Mouse (Mus musculus): ENCODE data around the gene Fam129a.
A peak's percentile ranks its signal among the peaks of the same experiment; 100 is the strongest.

Gene Fam129a

GRCm38 (mm10) chr1:151632567-151633356 lies 61.8 kb downstream of the Fam129a start:
- TF ChIP-seq POU5F1 (IDR thresholded peaks at IDR 0.05; ENCODE audit: borderline replicate concordance, low read length): no peak
- TF ChIP-seq CTCF (conservative IDR thresholded peaks at IDR 0.05; ENCODE audit: low read length): peak; percentile 71
- no peaks in the 10 kb centered on the region for H3K4me1 ChIP-seq (replicated peaks; ENCODE audit: low read depth, low read length)
- no peaks in the 10 kb centered on the region for H3K36me3 ChIP-seq (ENCODE audit: insufficient read depth, low read length)
- H3K27me3 ChIP-seq (ENCODE audit: insufficient read depth, low read length): no peaks in the 10 kb centered on the region
- H3K4me3 ChIP-seq (replicated peaks; ENCODE audit: low read length): no peak overlapping the region
- 0 out of 2 replicates have a peak, but pooled peaks cover 2% of the 10 kb centered on the region for H3K9me3 ChIP-seq (ENCODE audit: low read length)

- H3K27me3 ChIP-seq (ENCODE audit: insufficient read depth, low read length): no peaks in the 10 kb centered on the region
- no peaks in the 10 kb centered on the region for H3K4me1 ChIP-seq (replicated peaks; ENCODE audit: low read depth, low read length)
- no peak for TF ChIP-seq CTCF (conservative IDR thresholded peaks at IDR 0.05; ENCODE audit: low read length)
- TF ChIP-seq POU5F1 (IDR thresholded peaks at IDR 0.05; ENCODE audit: borderline replicate concordance, low read length): no peak
- TF ChIP-seq NANOG (IDR thresholded peaks at IDR 0.05; ENCODE audit: borderline replicate concordance, low read length): no peak
- H3K4me3 ChIP-seq (replicated peaks; ENCODE audit: low read length): no peak overlapping the region
- no peaks in the 10 kb centered on the region for H3K36me3 ChIP-seq (ENCODE audit: insufficient read depth, low read length)
- H3K9me3 ChIP-seq (ENCODE audit: low read length): peaks cover 11% of the 10 kb centered on the region; the same call in 1 of the 2 replicates
Observed at GRCm38 (mm10) chr1:151636637-151637036, 65.7 kb downstream of the Fam129a start.

- Histone ChIP-seq H3K4me1 (replicated peaks; ENCODE audit: low read depth, low read length) (no peaks in the 10 kb centered on the region), H3K9me3 (ENCODE audit: low read length) (peaks cover 9% of the 10 kb centered on the region; the same call in 1 of the 2 replicates), H3K36me3 (ENCODE audit: insufficient read depth, low read length) (no peaks in the 10 kb centered on the region), H3K4me3 (replicated peaks; ENCODE audit: low read length) (no peak overlapping the region), H3K27me3 (ENCODE audit: insufficient read depth, low read length) (no peaks in the 10 kb centered on the region)
- TF ChIP-seq NANOG (IDR thresholded peaks at IDR 0.05; ENCODE audit: borderline replicate concordance, low read length): no peak
- TF ChIP-seq CTCF (conservative IDR thresholded peaks at IDR 0.05; ENCODE audit: low read length): no peak
- no peak for TF ChIP-seq POU5F1 (IDR thresholded peaks at IDR 0.05; ENCODE audit: borderline replicate concordance, low read length)
Observed at GRCm38 (mm10) chr1:151637351-151637922, 66.5 kb downstream of the Fam129a start.

- Histone ChIP-seq H3K9me3 (ENCODE audit: low read length) (peaks cover 9% of the 10 kb centered on the region; the same call in 1 of the 2 replicates), H3K4me1 (replicated peaks; ENCODE audit: low read depth, low read length) (no peaks in the 10 kb centered on the region), H3K36me3 (ENCODE audit: insufficient read depth, low read length) (no peaks in the 10 kb centered on the region), H3K4me3 (replicated peaks; ENCODE audit: low read length) (no peak overlapping the region), H3K27me3 (ENCODE audit: insufficient read depth, low read length) (no peaks in the 10 kb centered on the region)
- TF ChIP-seq NANOG (IDR thresholded peaks at IDR 0.05; ENCODE audit: borderline replicate concordance, low read length) (no peak), CTCF (conservative IDR thresholded peaks at IDR 0.05; ENCODE audit: low read length) (no peak), POU5F1 (IDR thresholded peaks at IDR 0.05; ENCODE audit: borderline replicate concordance, low read length) (no peak)
Observed at GRCm38 (mm10) chr1:151638357-151638756, 67.4 kb downstream of the Fam129a start.

DNA sequence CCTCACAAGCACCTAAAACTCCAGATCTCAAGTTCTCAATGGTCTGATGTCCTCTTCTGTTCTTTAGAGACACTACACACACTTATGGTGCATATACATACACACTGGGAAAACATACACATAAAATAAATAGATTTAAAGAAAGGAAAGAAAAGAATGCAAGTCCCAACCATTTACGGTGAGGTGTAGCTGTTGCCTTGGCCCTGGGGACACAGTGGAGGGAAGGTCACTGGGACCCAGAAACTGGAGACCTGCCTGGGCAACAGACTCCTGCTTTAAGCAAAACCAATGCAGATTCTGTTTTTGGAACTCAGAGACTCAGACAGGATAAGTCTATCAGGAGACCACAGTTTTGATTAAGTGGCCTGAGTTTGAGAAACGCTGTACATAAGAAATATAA lies 67.8 kb downstream of the Fam129a start:
- H3K4me3 ChIP-seq (replicated peaks; ENCODE audit: low read length): no peak overlapping the region
- no peaks in the 10 kb centered on the region for H3K4me1 ChIP-seq (replicated peaks; ENCODE audit: low read depth, low read length)
- H3K36me3 ChIP-seq (ENCODE audit: insufficient read depth, low read length): no peaks in the 10 kb centered on the region
- no peaks in the 10 kb centered on the region for H3K27me3 ChIP-seq (ENCODE audit: insufficient read depth, low read length)
- TF ChIP-seq NANOG (IDR thresholded peaks at IDR 0.05; ENCODE audit: borderline replicate concordance, low read length): no peak
- no peak for TF ChIP-seq POU5F1 (IDR thresholded peaks at IDR 0.05; ENCODE audit: borderline replicate concordance, low read length)
- no peak for TF ChIP-seq CTCF (conservative IDR thresholded peaks at IDR 0.05; ENCODE audit: low read length)
- H3K9me3 ChIP-seq (ENCODE audit: low read length): peaks cover 9% of the 10 kb centered on the region; the same call in 1 of the 2 replicates

- Histone ChIP-seq H3K4me3 (replicated peaks; ENCODE audit: low read length) (no peak overlapping the region), H3K36me3 (ENCODE audit: insufficient read depth, low read length) (no peaks in the 10 kb centered on the region), H3K27me3 (ENCODE audit: insufficient read depth, low read length) (no peaks in the 10 kb centered on the region), H3K4me1 (replicated peaks; ENCODE audit: low read depth, low read length) (no peaks in the 10 kb centered on the region), H3K9me3 (ENCODE audit: low read length) (no peaks in the 10 kb centered on the region)
- no peak for TF ChIP-seq POU5F1 (IDR thresholded peaks at IDR 0.05; ENCODE audit: borderline replicate concordance, low read length)
- no peak for TF ChIP-seq NANOG (IDR thresholded peaks at IDR 0.05; ENCODE audit: borderline replicate concordance, low read length)
- TF ChIP-seq CTCF (conservative IDR thresholded peaks at IDR 0.05; ENCODE audit: low read length): no peak
Observed at GRCm38 (mm10) chr1:151646380-151646779, 75.4 kb downstream of the Fam129a start.

DNA sequence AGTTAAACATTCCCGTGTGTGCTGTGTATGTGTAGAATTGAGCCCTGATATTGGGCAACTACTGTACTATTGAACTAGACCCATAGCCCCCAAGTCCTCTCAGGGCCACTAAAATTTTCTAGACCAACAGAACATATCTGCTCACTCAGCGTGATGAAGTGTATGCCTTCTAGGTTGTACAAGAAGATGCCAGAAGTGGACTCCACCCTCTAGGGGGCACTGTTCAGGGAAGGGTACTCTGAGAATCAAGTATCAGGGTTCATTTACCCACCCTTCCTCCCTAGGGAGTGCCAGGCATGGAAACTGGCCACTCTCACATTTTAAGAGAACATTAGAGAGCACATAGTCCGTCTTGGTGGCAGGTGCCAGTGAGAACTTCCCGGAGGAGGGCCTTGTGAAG lies 77.1 kb downstream of the Fam129a start:
- H3K4me3 ChIP-seq (replicated peaks; ENCODE audit: low read length): no peak overlapping the region
- no peaks in the 10 kb centered on the region for H3K4me1 ChIP-seq (replicated peaks; ENCODE audit: low read depth, low read length)
- peak; percentile 45 for TF ChIP-seq CTCF (conservative IDR thresholded peaks at IDR 0.05; ENCODE audit: low read length)
- no peak for TF ChIP-seq POU5F1 (IDR thresholded peaks at IDR 0.05; ENCODE audit: borderline replicate concordance, low read length)
- H3K27me3 ChIP-seq (ENCODE audit: insufficient read depth, low read length): no peaks in the 10 kb centered on the region
- no peaks in the 10 kb centered on the region for H3K36me3 ChIP-seq (ENCODE audit: insufficient read depth, low read length)
- no peaks in the 10 kb centered on the region for H3K9me3 ChIP-seq (ENCODE audit: low read length)

- peaks cover 5% of the 10 kb centered on the region for H3K4me1 ChIP-seq (replicated peaks; ENCODE audit: low read depth, low read length)
- TF ChIP-seq NANOG (IDR thresholded peaks at IDR 0.05; ENCODE audit: borderline replicate concordance, low read length): no peak
- TF ChIP-seq CTCF (conservative IDR thresholded peaks at IDR 0.05; ENCODE audit: low read length): no peak
- no peak for TF ChIP-seq POU5F1 (IDR thresholded peaks at IDR 0.05; ENCODE audit: borderline replicate concordance, low read length)
- no peaks in the 10 kb centered on the region for H3K9me3 ChIP-seq (ENCODE audit: low read length)
- no peak overlapping the region for H3K4me3 ChIP-seq (replicated peaks; ENCODE audit: low read length)
- H3K36me3 ChIP-seq (ENCODE audit: insufficient read depth, low read length): no peaks in the 10 kb centered on the region
- H3K27me3 ChIP-seq (ENCODE audit: insufficient read depth, low read length): no peaks in the 10 kb centered on the region
Observed at GRCm38 (mm10) chr1:151657042-151657605, 86.1 kb downstream of the Fam129a start.

All from E14TG2a.4 (cell line).